Mouse (Mus musculus): ENCODE data around the gene Topors.
"Not testable (repeated sequence)": the region's sequence is repeated elsewhere in the genome, so short reads cannot be mapped to it uniquely, and the experiment has no call there.

Topors gene

GRCm38 (mm10) chr4:40269430-40270032, at the start of gene Topors, which contains the start of gene Smim27:
Gene Topors, minus strand, starts transcription at chr4:40269850.
Gene Smim27, plus strand, starts transcription at chr4:40269579.
- DNase-seq: peak; percentile 100

GRCm38 (mm10) chr4:40317404-40317803, 47.8 kb upstream of the Topors start:
- no peak for DNase-seq

- DNase-seq: no peak
Observed at GRCm38 (mm10) chr4:40313026-40313425, 43.4 kb upstream of the Topors start.

GRCm38 (mm10) chr4:40312213-40312612, 42.6 kb upstream of the Topors start:
- no peak for DNase-seq

GRCm38 (mm10) chr4:40310796-40311383, 41.2 kb upstream of the Topors start:
- no peak for DNase-seq

- no peak for DNase-seq
Observed at GRCm38 (mm10) chr4:40309682-40310081, 40.0 kb upstream of the Topors start.

- DNase-seq: peak; percentile 73
Observed at GRCm38 (mm10) chr4:40302445-40303125, 32.9 kb upstream of the Topors start.

- peak; percentile 93 for DNase-seq
Observed at GRCm38 (mm10) chr4:40301076-40301789, 31.6 kb upstream of the Topors start.

- no peak for DNase-seq
Observed at GRCm38 (mm10) chr4:40299169-40299568, 29.5 kb upstream of the Topors start.

GRCm38 (mm10) chr4:40291511-40291910, 21.9 kb upstream of the Topors start:
- not testable (repeated sequence) for DNase-seq

GRCm38 (mm10) chr4:40289046-40289445, 19.4 kb upstream of the Topors start:
- peak; percentile 65 for DNase-seq

- DNase-seq: peak; percentile 56
Observed at GRCm38 (mm10) chr4:40287415-40287814, 17.8 kb upstream of the Topors start.

GRCm38 (mm10) chr4:40285582-40285981, 15.9 kb upstream of the Topors start:
- peak; percentile 85 for DNase-seq

- DNase-seq: peak; percentile 99
Observed at GRCm38 (mm10) chr4:40279276-40279900, 9.7 kb upstream of the Topors start, which contains the start of gene Ndufb6. Gene Ndufb6, minus strand, starts transcription at chr4:40279421.

GRCm38 (mm10) chr4:40278880-40279275, 9.2 kb upstream of the Topors start:
- no peak for DNase-seq

GRCm38 (mm10) chr4:40268835-40269234, 815 bp downstream of the Topors start:
- DNase-seq: no peak

GRCm38 (mm10) chr4:40268204-40268813, 1.3 kb downstream of the Topors start:
- DNase-seq: peak; percentile 99

GRCm38 (mm10) chr4:40267681-40268080, 2.0 kb downstream of the Topors start:
- DNase-seq: no peak

- DNase-seq: no peak
Observed at GRCm38 (mm10) chr4:40264321-40264720, 5.3 kb downstream of the Topors start.

- DNase-seq: peak; percentile 79
Observed at GRCm38 (mm10) chr4:40254385-40255103, 15.1 kb downstream of the Topors start.

GRCm38 (mm10) chr4:40253766-40254165, 15.9 kb downstream of the Topors start:
- DNase-seq: no peak

GRCm38 (mm10) chr4:40250984-40251383, 18.7 kb downstream of the Topors start:
- peak; percentile 85 for DNase-seq
